Mouse (Mus musculus): ENCODE results near the gene Gm9918. TPM values are rescaled to one million over a fixed set of nuclear protein-coding genes. Genes with fewer than 3 reads are reported as not detected.
"Not testable (repeated sequence)": the region's sequence is repeated elsewhere in the genome, so short reads cannot be mapped to it uniquely, and the experiment has no call there.

Gene Gm9918
- not detected in 2 replicates for polyA plus RNA-seq (2012; ENCODE audit: insufficient read depth, insufficient read length, missing spikeins)

GRCm38 (mm10) chr15:102270274-102270960, at the start of gene Gm9918:
Gm9918 (plus strand) TSS chr15:102270563.
- no peak for TF ChIP-seq POLR2A (IDR thresholded peaks at IDR 0.05; ENCODE audit: borderline replicate concordance, low read depth, low read length)
- no peak for TF ChIP-seq CTCF (IDR thresholded peaks at IDR 0.05; ENCODE audit: low read depth, low read length)
- Histone ChIP-seq H3K4me1 (ENCODE audit: control insufficient read depth, insufficient read depth, low read length) (peaks cover 10% of the 10 kb centered on the region), H3K27ac (ENCODE audit: insufficient read depth, low read depth, low read length) (no peak within 1 kb of the TSS), H3K4me3 (ENCODE audit: insufficient read depth, low read length) (no peak within 1 kb of the TSS)

DNA sequence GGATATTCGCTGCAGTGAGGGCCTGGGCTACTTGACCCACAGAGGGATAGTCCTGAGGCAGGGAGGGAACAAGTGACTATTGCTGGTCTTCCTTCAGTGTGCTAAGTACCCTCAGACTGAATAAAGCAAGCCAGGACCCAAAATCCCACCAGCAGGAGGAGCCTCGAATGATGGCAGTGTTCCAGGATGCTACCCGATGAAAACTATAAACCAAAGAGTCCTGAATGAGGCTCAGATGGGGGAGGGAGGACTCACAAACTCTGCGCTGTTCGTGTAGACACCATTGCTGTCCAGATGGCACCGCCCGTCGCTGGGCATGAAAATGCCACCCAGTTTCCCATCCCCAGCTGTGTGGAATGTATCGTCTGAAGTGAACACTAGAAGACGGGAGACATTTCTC, 48.0 kb upstream of the Gm9918 start:
- TF ChIP-seq CTCF (IDR thresholded peaks at IDR 0.05; ENCODE audit: low read depth, low read length) (no peak), POLR2A (IDR thresholded peaks at IDR 0.05; ENCODE audit: borderline replicate concordance, low read depth, low read length) (no peak)
- Histone ChIP-seq H3K27ac (ENCODE audit: insufficient read depth, low read depth, low read length) (no peak overlapping the region), H3K4me3 (ENCODE audit: insufficient read depth, low read length) (no peak overlapping the region), H3K4me1 (ENCODE audit: control insufficient read depth, insufficient read depth, low read length) (peaks cover 3% of the 10 kb centered on the region)

GRCm38 (mm10) chr15:102224186-102224991, 46.0 kb upstream of the Gm9918 start:
- TF ChIP-seq CTCF (IDR thresholded peaks at IDR 0.05; ENCODE audit: low read depth, low read length) (peak; percentile 44; the same call in 1 of the 2 replicates), POLR2A (IDR thresholded peaks at IDR 0.05; ENCODE audit: borderline replicate concordance, low read depth, low read length) (no peak)
- H3K4me1 ChIP-seq (ENCODE audit: control insufficient read depth, insufficient read depth, low read length), result peaks cover 3% of the 10 kb centered on the region
- H3K27ac ChIP-seq (ENCODE audit: insufficient read depth, low read depth, low read length), result no peak overlapping the region
- H3K4me3 ChIP-seq (ENCODE audit: insufficient read depth, low read length), result peak overlapping the region; percentile 44

DNA sequence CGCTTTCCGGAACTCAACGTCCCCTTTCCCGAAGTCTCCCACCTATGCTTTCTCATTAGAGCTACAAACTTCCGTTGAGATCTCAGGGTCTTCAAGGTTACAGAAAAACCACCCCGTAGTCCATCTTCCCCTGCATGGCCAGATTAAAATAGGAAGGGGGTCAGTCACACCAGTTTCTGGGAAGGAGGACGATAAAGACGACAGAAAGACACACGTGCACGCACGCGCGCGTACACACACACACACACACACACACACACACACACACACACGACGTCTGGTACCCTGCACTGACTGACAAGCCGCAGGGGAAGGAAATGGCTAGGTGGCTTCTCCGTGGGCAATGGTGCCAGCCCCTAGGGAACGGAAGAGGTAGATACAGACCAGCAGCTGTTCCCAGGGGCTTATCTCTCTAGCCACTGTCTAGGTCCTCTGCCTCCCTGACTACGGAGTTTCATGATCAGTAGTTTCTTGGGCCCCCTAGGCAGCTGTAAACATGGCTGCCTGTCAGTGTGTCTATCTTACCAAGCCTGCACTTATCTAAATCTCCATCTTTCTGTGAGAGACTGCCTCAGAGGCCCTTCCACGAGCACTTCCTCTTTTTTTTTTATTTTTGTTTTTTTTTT, 45.3 kb upstream of the Gm9918 start:
- H3K4me3 ChIP-seq (ENCODE audit: insufficient read depth, low read length), result peak overlapping the region; percentile 44
- no peak overlapping the region for H3K27ac ChIP-seq (ENCODE audit: insufficient read depth, low read depth, low read length)
- no peak for TF ChIP-seq POLR2A (IDR thresholded peaks at IDR 0.05; ENCODE audit: borderline replicate concordance, low read depth, low read length)
- TF ChIP-seq CTCF (IDR thresholded peaks at IDR 0.05; ENCODE audit: low read depth, low read length), result no peak
- H3K4me1 ChIP-seq (ENCODE audit: control insufficient read depth, insufficient read depth, low read length), result peaks cover 3% of the 10 kb centered on the region

- H3K27ac ChIP-seq (ENCODE audit: insufficient read depth, low read depth, low read length); H3K4me1 ChIP-seq (ENCODE audit: control insufficient read depth, insufficient read depth, low read length); H3K4me3 ChIP-seq (ENCODE audit: insufficient read depth, low read length): not testable (repeated sequence)
Measured at GRCm38 (mm10) chr15:102225619-102226018, 44.7 kb upstream of the Gm9918 start.

DNA sequence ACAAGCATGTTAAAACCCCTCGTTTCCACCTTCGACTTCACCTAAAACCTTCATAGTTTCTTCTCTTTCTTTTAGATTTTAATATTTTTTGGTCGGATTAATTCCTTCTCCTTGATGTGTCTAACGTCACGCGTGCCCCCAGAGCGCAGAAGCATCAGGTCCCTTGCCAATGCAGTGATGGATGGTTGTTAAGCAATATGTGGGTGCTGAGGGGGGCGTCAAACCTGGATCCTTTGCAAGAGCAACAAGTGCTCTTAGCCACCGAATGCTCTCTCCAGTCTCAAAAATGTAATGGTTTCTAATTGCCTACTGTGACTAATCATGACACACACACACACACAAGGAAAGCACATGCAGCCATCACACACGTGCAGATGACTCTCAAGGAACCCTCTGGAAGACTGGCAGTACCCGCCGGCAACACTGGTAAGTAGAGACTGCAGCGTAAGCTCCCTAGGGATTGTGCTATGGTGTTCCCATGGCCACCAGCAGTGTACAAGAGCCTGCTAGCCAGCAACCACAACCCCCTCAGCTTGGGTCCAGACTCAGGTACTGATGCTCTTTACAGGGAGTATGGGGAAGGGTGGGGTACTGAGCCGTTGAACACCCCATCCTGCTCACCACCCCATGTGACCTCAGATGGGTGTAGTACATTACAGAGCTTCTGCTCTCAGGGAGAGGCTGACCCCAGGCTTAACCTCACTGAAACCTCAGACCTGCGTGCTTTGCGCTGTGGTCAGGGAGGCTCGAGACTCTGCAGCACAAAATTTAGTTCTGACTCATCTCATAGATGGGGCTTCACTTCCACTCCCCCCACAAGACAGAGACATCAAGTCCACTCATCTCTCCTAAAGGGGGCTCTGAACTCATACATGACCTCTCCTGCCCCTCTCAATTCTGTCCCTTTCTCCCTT, 39.7 kb upstream of the Gm9918 start:
- Histone ChIP-seq H3K4me3 (ENCODE audit: insufficient read depth, low read length) (no peak overlapping the region), H3K27ac (ENCODE audit: insufficient read depth, low read depth, low read length) (no peak overlapping the region), H3K4me1 (ENCODE audit: control insufficient read depth, insufficient read depth, low read length) (peaks cover 38% of the 10 kb centered on the region)
- no peak for TF ChIP-seq POLR2A (IDR thresholded peaks at IDR 0.05; ENCODE audit: borderline replicate concordance, low read depth, low read length)
- TF ChIP-seq CTCF (IDR thresholded peaks at IDR 0.05; ENCODE audit: low read depth, low read length), result no peak

DNA sequence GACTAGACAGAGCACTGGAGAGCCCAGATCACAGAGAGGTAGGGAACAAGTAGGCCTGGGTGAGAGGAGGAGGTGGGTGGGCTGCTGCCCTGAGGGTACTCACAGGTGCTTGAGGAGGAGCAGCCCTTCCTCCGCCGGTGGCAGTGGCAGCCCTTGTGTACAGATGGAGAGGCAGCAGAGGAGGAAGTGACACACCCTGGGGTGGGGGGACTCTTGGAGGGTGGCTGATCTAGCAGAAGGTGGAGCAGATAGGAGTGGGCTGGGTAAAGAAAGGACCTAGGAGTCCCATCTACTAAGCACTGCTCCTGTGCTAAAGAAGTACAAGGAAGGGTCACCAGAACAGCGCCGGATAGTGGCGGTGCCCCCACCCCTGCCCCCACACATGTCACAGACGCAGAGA, 38.6 kb upstream of the Gm9918 start, which contains the start of gene Itgb7:
TSS of gene Itgb7 (minus strand) at position 197 of the 400 bp plus-strand sequence.
- H3K4me1 ChIP-seq (ENCODE audit: control insufficient read depth, insufficient read depth, low read length), result peaks cover 38% of the 10 kb centered on the region
- TF ChIP-seq POLR2A (IDR thresholded peaks at IDR 0.05; ENCODE audit: borderline replicate concordance, low read depth, low read length), result no peak
- no peak for TF ChIP-seq CTCF (IDR thresholded peaks at IDR 0.05; ENCODE audit: low read depth, low read length)
- no peak within 1 kb of the TSS for H3K27ac ChIP-seq (ENCODE audit: insufficient read depth, low read depth, low read length)
- H3K4me3 ChIP-seq (ENCODE audit: insufficient read depth, low read length), result no peak within 1 kb of the TSS

DNA sequence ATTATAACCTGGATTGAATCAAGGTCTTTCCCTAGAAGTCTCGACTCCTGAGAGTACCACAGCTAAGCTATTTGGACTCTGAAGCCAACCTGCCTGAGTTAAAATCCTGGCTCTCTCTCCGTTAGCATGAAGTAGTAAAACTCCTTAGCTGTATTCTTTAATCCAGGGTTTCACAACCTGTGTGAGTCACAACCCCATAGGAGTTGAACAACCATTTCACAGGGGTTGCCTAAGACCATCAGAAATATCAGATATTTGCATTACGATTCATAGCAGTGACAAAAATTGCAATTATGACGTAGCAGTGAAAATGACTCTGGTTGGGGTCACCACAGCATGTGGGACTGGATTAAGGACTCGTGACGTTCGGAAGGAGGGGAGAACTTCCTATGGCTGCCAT, 37.6 kb upstream of the Gm9918 start:
- H3K27ac ChIP-seq (ENCODE audit: insufficient read depth, low read depth, low read length), result no peak overlapping the region
- H3K4me1 ChIP-seq (ENCODE audit: control insufficient read depth, insufficient read depth, low read length), result peaks cover 38% of the 10 kb centered on the region
- no peak overlapping the region for H3K4me3 ChIP-seq (ENCODE audit: insufficient read depth, low read length)
- TF ChIP-seq CTCF (IDR thresholded peaks at IDR 0.05; ENCODE audit: low read depth, low read length) (no peak), POLR2A (IDR thresholded peaks at IDR 0.05; ENCODE audit: borderline replicate concordance, low read depth, low read length) (no peak)

DNA sequence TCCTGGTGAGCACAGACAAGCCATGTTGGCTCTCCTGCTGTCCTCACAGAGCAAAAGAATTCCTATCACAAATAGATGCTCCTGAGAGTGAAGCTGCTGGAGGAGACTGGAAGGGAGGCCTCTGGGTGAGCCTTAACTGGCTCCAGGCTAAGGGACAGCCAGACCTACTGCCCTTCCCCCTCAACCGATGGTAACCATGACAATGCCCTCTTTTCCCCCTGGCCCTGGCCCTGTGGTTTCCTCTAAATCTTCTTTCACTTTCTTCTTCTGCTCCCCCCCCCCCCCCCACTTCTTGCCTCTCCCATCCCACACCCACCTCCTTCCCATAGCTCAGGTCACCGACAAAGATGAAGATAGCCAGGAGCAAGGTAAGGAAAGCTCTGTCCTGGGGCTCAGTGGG, 36.5 kb upstream of the Gm9918 start:
- no peak overlapping the region for H3K4me3 ChIP-seq (ENCODE audit: insufficient read depth, low read length)
- TF ChIP-seq POLR2A (IDR thresholded peaks at IDR 0.05; ENCODE audit: borderline replicate concordance, low read depth, low read length), result no peak
- no peak for TF ChIP-seq CTCF (IDR thresholded peaks at IDR 0.05; ENCODE audit: low read depth, low read length)
- no peak overlapping the region for H3K27ac ChIP-seq (ENCODE audit: insufficient read depth, low read depth, low read length)
- H3K4me1 ChIP-seq (ENCODE audit: control insufficient read depth, insufficient read depth, low read length), result peaks cover 38% of the 10 kb centered on the region
